Mouse (Mus musculus): Measurements from ENCODE around the gene Chuk.

Chuk gene

DNA sequence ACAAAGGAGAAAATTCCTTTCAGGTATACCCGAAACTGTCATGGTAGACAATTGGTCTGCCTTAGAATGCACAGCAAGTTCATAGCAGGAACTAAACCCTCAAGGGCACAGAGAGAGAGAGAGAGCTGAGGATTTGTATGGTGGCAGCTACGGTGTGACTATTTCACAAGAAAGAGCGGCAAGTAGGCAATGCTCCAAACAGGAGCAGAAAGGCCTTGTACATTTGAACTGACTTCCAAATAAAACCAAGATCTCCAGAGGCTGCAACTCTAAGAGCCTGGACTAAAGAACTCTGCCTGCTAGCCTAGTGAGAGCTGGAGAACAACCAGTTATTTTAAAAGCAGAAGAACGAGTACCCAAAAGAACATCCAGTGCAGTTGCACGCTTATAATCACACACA lies 65.2 kb downstream of the Chuk start:
- no peak for DNase-seq (ENCODE audit: low read depth, low spot score)

DNA sequence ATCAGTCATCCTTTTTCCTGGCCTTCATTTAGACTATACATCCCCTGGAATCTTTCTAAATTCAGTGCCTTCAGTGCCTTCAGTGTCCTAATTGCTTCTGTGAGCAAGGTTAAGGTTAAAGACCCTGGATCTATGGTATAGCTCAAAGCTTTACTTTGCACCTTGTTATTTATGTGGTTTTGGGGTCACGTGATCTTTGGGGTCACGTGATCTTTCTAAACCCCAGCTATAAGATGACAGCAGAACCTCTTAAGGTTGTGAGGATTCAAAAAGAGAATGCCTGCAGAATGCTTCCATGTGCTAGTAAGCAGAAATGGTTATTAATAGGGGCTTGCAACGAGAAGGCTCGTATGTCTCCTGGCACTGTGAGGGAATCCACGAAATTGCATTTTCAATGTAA lies 73.9 kb downstream of the Chuk start:
- no peak for DNase-seq (ENCODE audit: low read depth, low spot score)

DNA sequence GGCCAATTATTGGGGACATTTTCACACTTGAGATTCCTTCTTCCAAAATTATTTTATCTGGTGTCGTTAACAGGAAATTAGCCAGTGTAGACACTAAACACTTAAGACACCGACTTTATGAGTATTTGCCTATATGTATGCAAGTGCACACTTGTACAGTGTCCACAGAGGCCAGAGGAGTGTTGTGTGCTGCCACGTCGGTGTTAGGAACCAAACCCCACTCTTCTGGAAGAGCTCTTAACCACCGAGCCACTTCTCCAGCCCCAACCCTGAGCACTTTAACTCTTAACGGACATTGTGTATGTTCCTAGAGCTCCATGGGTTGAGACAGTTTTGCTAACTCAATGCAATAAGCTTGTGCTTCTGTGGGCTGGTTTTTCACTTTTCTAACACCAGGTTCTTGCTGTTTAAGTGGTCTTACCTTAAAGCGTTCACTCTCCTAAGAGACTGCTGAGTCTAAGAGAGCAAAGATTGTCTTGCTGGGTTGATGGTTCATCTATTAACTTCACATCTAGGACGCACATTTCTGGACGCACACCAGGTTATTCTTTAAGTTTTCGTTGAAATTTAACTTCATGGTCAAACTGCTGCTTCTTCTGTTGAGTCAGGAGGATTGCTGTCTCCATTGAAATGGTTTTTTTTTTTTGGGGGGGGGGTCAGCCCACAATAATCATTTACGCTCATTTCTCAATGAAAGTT lies 75.1 kb downstream of the Chuk start:
- DNase-seq (ENCODE audit: low read depth, low spot score): no peak

DNA sequence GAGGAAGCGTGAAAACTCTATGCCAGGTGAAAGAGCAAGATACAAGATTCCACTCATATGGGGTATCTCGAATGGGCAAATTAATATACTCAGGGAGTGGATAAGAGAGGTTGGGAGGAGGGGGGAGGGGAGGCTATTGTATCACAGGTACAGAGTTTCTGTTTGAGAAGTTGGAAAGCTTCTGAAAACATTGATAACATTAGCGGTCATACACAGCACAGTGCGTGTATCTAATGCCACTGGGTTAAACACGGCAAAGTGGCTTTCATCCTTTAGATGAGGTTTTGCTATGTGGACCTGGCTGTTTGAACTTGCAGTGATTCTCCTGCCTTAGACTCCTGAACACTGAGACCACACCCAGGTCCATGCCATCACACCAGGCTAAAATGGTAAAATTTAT lies 77.3 kb downstream of the Chuk start:
- DNase-seq (ENCODE audit: low read depth, low spot score): no peak

DNA sequence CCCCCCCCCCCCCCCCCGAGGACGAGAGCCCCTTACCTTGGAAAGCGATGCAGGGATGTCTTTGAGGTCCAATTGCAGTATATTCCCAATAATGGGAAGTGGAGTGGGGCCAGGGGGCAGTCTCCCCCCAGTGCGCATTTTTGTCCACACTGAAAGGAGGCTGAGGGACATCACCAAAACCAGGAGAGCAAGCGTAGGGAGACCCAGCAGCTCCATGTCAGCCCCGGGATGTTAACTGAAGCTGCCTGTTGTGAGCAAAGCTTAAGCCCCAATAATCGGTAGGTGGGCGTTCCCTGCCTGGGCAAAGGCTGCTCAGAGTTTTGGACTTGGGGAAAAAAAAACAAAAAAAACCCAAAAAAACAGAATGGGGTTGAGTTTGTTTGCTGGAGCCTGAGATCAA lies 78.3 kb downstream of the Chuk start, which contains the start of gene Cyp2c23:
Cyp2c23 (minus strand) TSS at position 237 of the 400 bp plus-strand sequence.
- no peak for DNase-seq (ENCODE audit: low read depth, low spot score)

DNA sequence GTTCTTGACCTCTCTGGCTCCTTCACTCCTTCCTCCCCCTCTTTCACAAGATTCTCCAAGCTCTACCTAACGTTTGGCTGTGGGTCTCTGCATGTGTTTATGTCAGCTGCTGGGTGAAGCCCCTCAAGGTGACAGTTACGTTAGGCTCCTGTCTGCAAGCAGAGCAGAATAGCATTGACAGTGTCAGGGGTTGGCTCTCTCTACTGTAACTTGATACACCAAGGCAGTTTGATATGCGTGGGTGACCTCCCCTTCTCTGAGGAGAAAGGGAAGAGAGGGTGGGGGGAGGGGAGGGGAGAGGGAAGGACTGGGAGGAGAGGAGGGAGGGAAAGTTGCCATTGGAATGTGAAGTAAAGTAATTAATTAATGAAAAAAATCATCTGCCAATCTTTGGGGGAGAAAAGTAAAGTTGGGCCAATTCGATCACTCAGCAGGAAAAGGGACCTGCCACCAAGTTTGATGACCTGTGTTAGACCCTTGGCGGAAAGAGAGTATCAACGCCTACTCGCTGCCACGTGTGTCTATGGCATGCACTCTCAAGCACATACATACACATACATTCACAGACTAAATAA lies 80.2 kb downstream of the Chuk start:
- DNase-seq (ENCODE audit: low read depth, low spot score): no peak

DNA sequence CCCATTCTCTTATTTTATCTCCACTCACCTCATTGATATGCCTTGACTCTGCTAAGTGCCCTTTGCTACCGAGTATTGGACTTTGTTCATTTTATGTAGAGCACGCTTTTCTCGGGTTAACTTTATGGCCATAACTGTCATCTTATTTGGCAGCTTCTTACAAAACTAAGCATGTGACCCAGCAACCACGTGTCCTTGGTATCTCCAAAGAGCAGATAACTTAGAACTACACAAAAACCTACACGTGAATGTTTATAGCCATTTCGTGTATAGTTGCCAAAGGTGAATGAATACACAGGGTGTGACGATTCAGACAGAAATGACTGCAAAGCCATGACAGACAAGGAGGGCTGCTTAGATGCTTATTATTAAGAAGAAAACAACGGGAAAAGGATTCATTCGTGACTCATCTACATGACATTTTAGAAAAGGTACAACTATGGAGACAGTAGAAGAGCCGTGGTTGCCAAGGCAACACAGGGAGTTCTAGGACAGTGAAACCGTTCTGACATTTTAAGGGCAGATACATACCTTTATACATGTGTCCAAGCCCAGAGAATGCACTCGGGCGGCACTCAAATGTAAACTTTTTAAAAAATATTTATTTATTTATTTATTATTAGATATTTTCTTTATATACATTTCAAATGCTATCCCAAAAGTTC lies 82.2 kb downstream of the Chuk start:
- no peak for DNase-seq (ENCODE audit: low read depth, low spot score)
